Mouse (Mus musculus) lung, embryonic 14.5 days (tissue): ENCODE results near the gene Atp6v1g1. TPM values are rescaled to one million over a fixed set of nuclear protein-coding genes. Genes with fewer than 3 reads are reported as not detected.
A peak's percentile ranks its signal among the peaks of the same experiment; 100 is the strongest.

Experiments
- ATAC-seq: fragments of 200-750 bp; cut with Nextera tagmentation; 2 replicates; pipeline ENCODE4 v1.8.0; 2017; ENCODE audit warnings: mild to moderate bottlenecking, moderate TSS enrichment, moderate library complexity; ENCODE audit not compliant: insufficient read depth
- DNase-seq: peaks from one replicate; pipeline ENCODE4 v3.0.0-alpha.2; 2015
- H3K27ac ChIP-seq: fragments of 300-500 bp; sonication (generic); 2 replicates; pipeline ENCODE4 v1.5.1; 2014; ENCODE audit warnings: low read depth, mild to moderate bottlenecking, moderate library complexity
- H3K27me3 ChIP-seq: fragments of 300-500 bp; sonication (generic); 2 replicates; pipeline ENCODE4 v1.6.1; 2014; ENCODE audit warnings: low read length, control low read depth; ENCODE audit not compliant: insufficient read depth
- H3K36me3 ChIP-seq: fragments of 300-500 bp; sonication (generic); 2 replicates; pipeline ENCODE4 v1.6.1; 2014; ENCODE audit warnings: control low read depth; ENCODE audit not compliant: insufficient read depth
- H3K4me1 ChIP-seq: fragments of 300-500 bp; sonication (generic); 2 replicates; pipeline ENCODE4 v1.6.1; 2014; ENCODE audit warnings: antibody characterized with exemption, control low read depth; ENCODE audit not compliant: insufficient read depth
- H3K4me2 ChIP-seq: fragments of 300-500 bp; sonication (generic); 2 replicates; pipeline ENCODE4 v1.6.1; 2014; ENCODE audit warnings: mild to moderate bottlenecking
- H3K4me3 ChIP-seq: fragments of 300-500 bp; sonication (generic); 2 replicates; pipeline ENCODE4 v1.5.1; 2014; ENCODE audit warnings: low read depth, low read length
- H3K9ac ChIP-seq: fragments of 300-500 bp; sonication (generic); 2 replicates; pipeline ENCODE4 v1.6.1; 2014
- H3K9me3 ChIP-seq: fragments of 300-500 bp; sonication (generic); 2 replicates; pipeline ENCODE4 v1.6.1; 2016; ENCODE audit warnings: low read depth, low read length, control low read depth
- CTCF ChIP-seq: IDR thresholded peaks from 2 replicates; pipeline ENCODE4 v1.5.1; 2016; ENCODE audit warnings: antibody characterized with exemption, low read depth
- WGBS: fragments of 180-500 bp; shearing (Covaris S2); extraction: QIAGEN DNeasy Blood & Tissue Kit; methylation state at CpG from one replicate; pipeline ENCODE4 v1.1.7; 2014; 5-methylcytosine and 5-hydroxymethylcytosine counted together
- polyA plus RNA-seq: library from polyadenylated mRNA; unstranded; fragments of >200 nt; fragmentation: Nextera tagmentation; extraction: Ambion mirVana; gene quantifications from 2 replicates; pipeline ENCODE4 v1.2.1, GENCODE M21; 2014

Gene Atp6v1g1
- polyA plus RNA-seq, 1 experiment from 2014 or later = 228 TPM

DNA sequence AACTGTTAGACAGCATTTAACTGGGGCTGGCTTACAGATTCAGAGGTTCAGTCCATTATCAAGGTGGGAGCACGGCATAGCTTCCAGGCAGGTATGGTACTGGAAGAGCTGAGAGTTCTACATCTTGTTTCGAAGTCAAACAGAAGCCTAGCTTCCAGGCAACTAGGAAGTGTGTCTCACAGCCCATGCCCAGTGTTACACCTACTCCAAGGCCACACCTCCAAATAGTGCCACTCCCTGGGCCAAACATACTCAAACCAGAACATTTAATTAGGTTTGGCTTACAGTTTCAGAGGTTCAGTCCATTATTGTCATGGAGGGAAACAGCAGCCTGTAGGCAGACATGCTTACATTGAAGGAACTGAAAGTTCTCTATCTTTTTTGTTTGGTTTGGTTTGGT, 10.5 kb downstream of the Atp6v1g1 start:
- Histone ChIP-seq H3K4me2 (no peak overlapping the region), H3K27me3 (no peaks in the 10 kb centered on the region), H3K27ac (no peak overlapping the region), H3K9ac (no peak overlapping the region), H3K4me3 (no peak overlapping the region), H3K36me3 (peaks cover 30% of the 10 kb centered on the region), H3K4me1 (peaks cover 11% of the 10 kb centered on the region; the same call in 1 of the 2 replicates), H3K9me3 (no peaks in the 10 kb centered on the region)
- TF ChIP-seq CTCF = no peak
- ATAC-seq (no peak), DNase-seq (no peak)
- 82% methylated on average over 2 of the region's 2 CpGs for WGBS

DNA sequence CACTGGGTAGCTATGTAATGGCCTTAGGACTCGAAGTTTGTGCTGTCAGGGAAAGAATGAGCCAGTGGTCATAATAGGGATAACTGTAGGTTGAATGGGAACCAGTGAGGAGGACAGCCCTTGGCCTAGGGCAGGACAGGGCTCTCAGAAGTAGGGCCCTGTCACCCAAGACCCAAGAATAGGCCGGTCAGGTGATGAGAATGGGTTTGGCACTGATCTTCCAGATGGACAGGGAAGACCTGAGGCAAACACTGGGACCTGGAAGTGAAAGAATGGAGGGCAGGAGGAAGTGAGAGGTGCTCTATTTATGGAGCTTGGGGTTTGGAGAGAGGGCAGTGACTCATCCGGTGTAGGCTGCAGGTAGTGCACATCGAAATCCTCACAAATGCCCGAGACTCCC, 12.1 kb downstream of the Atp6v1g1 start:
- 56% methylated on average over 5 of the region's 5 CpGs for WGBS
- Histone ChIP-seq H3K27me3 (no peaks in the 10 kb centered on the region), H3K9ac (no peak overlapping the region), H3K4me3 (no peak overlapping the region), H3K36me3 (peaks cover 18% of the 10 kb centered on the region), H3K4me2 (no peak overlapping the region), H3K9me3 (no peaks in the 10 kb centered on the region), H3K27ac (no peak overlapping the region), H3K4me1 (peaks cover 11% of the 10 kb centered on the region; the same call in 1 of the 2 replicates)
- DNase-seq (no peak), ATAC-seq (no peak)
- no peak for TF ChIP-seq CTCF

DNA sequence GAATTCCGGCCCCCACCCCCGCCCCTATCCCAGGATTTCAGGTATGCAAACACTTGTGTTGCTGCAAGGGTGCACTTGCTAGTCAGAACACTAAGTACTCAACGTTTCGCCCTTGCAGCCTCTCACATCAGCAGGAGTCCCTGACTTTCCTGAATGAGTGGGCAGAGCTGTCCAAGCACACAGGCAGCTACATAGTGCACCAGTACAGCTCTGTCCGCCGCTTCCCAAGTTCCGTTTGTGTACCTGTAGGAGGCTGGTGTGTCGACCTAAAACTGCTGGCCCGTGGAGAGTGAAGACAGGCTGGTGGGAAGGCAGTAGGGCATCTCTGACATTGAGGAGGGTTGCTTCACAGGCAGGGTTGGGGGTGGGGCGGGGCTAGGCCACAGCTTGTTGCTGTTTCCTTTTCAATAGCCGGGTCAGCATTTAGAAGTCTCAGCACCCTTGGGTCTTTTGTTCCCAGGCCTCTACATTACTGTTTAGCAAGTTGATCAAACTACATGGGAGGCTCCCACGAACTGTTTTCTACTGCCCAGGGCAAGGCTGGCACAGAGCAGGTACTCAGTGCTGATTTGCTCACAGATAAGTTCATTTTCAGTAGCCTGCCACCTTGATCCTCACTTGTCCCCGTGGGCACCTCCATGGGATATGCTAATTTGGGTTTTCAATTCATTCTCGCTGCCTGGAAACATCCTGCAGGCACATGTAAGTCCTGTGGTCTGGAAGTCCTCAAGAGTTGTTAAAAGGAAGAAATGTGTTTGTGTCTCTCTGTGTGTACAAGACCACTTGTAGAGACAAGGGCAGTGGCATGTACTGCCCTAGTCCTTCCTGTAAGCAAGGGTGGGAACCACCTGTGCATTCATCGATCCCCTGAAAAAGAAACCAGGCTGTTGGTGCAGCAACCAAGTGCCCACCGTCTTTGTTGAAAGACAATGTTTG, 12.8 kb downstream of the Atp6v1g1 start:
- peak overlapping the region; percentile 84 for H3K4me2 ChIP-seq
- peak overlapping the region; percentile 66 for H3K4me3 ChIP-seq
- 34% methylated on average over 16 of the region's 16 CpGs for WGBS
- no peaks in the 10 kb centered on the region for H3K9me3 ChIP-seq
- DNase-seq (peak; percentile 28), ATAC-seq (no peak)
- H3K4me1 ChIP-seq = peaks cover 11% of the 10 kb centered on the region; the same call in 1 of the 2 replicates
- peaks cover 11% of the 10 kb centered on the region for H3K36me3 ChIP-seq
- TF ChIP-seq CTCF = no peak
- H3K27ac ChIP-seq = no peak overlapping the region
- peak overlapping the region; percentile 81 for H3K9ac ChIP-seq
- H3K27me3 ChIP-seq = no peaks in the 10 kb centered on the region

DNA sequence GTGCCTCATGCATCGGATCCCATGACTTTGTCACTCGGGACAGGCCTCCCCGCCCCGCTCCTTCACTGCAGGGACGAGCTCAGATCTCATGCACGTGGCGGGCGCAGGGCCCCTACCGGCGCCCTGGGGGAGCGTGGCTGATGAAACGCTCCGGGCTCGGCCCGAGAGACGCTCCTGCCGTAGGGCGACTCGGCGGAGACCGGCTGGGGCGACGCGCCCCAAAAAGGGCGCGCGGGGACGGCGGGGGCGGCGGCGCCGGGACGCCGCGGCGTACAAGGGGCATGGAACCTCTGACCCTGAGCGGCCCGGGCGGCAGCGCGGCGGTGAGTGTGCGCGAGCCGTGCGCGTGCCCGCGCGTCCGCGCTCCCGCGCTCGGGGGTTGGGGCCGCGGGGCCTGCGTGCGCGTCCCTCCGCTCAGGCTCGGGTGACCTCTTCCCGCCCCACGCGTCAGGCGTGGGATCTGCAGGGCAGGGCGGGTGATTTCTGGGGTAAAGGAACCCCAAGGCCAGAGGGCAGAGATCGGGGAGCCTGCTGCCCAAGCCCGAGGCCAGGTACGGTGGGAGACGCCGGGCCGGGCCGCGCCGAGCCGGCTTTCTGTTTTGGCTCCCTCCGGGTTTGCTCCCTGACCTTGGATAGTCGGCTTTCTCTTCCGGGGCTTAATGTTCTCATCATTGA, 14.0 kb downstream of the Atp6v1g1 start, which contains the start of gene Tmem268:
TSS of gene Tmem268 (plus strand) at position 375 of the 675 bp plus-strand sequence.
- Histone ChIP-seq H3K9me3 (no peaks in the 10 kb centered on the region), H3K9ac (peak within 1 kb of the TSS; percentile 81), H3K4me3 (peak within 1 kb of the TSS; percentile 66), H3K4me2 (peak within 1 kb of the TSS; percentile 84), H3K36me3 (0 out of 2 replicates have a peak, but pooled peaks cover 4% of the 10 kb centered on the region), H3K4me1 (peaks cover 11% of the 10 kb centered on the region; the same call in 1 of the 2 replicates), H3K27ac (peak within 1 kb of the TSS; percentile 66), H3K27me3 (no peaks in the 10 kb centered on the region)
- ATAC-seq = peak; percentile 84
- TF ChIP-seq CTCF = peak; percentile 39
- under 1% methylated on average over 77 of the region's 81 CpGs for WGBS
- peak; percentile 85 for DNase-seq

DNA sequence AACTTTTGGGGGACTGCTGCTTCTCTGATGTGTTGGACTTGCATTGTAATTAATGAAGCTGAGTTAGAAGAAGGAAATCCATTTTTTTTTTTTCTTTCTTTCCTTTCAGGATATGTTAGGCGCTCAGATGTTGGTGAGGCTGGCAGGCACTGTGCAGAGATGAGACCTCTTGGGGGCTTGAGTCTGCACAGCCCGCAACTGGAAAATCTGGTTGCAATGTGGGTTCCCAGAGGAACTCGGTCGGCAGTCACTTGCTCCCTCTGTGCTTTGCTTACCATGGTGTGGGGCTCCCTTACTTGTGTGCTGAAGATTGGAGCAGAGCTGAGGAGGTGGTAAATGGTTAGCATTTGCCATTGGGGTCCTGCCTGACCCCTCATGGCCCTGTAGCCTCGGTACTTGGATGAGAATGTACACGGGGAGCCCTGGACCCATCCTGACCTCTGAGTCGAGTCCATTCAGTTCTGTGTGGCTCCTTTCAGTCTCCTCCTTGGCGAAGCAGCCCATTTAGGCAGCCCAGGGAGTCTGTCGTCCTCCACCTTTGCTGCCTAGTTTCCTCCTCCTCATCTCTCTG, 14.6 kb downstream of the Atp6v1g1 start:
- peak overlapping the region; percentile 81 for H3K9ac ChIP-seq
- 0 out of 2 replicates have a peak, but pooled peaks cover 2% of the 10 kb centered on the region for H3K36me3 ChIP-seq
- H3K4me2 ChIP-seq = peak overlapping the region; percentile 84
- no peaks in the 10 kb centered on the region for H3K9me3 ChIP-seq
- H3K27ac ChIP-seq = no peak overlapping the region
- TF ChIP-seq CTCF = no peak
- WGBS = 31% methylated on average over 9 of the region's 9 CpGs
- peaks cover 11% of the 10 kb centered on the region; the same call in 1 of the 2 replicates for H3K4me1 ChIP-seq
- ATAC-seq = peak; percentile 39; the same call in 1 of the 2 replicates
- DNase-seq = peak; percentile 53
- no peaks in the 10 kb centered on the region for H3K27me3 ChIP-seq
- H3K4me3 ChIP-seq = peak overlapping the region; percentile 66

DNA sequence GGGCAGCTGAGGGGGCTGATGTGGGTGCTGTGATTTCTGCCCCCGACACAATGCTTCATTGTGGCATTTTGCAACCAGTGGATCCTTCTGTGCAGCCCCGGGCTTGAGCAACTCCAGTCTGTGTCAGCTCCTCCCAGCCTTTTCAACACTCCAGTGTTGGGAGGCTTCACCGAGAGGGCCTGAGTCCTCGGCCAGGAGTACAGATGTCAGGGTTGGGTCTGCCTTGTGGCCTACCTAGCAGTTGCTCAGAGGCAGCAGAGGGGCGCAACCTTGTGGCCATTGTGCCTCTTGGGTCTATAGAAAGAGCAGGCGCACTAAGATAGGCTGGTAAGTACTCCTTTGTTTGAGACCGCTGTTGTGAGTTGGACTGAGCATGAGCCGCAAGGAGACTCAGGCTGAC, 15.5 kb downstream of the Atp6v1g1 start:
- ATAC-seq = no peak

More for the DNA sequence above, 15.5 kb downstream of the Atp6v1g1 start:
- H3K36me3 ChIP-seq = no peaks in the 10 kb centered on the region
- H3K4me2 ChIP-seq = peak overlapping the region; percentile 84
- H3K4me1 ChIP-seq = peaks cover 11% of the 10 kb centered on the region; the same call in 1 of the 2 replicates
- no peak overlapping the region for H3K27ac ChIP-seq
- peak; percentile 27 for DNase-seq
- no peaks in the 10 kb centered on the region for H3K27me3 ChIP-seq
- 72% methylated on average over 8 of the region's 8 CpGs for WGBS
- H3K9me3 ChIP-seq = no peaks in the 10 kb centered on the region
- H3K4me3 ChIP-seq = no peak overlapping the region
- H3K9ac ChIP-seq = no peak overlapping the region
- peak; percentile 38 for TF ChIP-seq CTCF
